Mouse (Mus musculus): Measurements from ENCODE around the gene Cenpt. TPM values are rescaled to one million over a fixed set of nuclear protein-coding genes. Genes with fewer than 3 reads are reported as not detected.

The Cenpt gene
- 34.7 and 37.2 TPM in 2 replicates for polyA plus RNA-seq (2014; fragmentation: Nextera tagmentation; extraction: Ambion mirVana)

DNA sequence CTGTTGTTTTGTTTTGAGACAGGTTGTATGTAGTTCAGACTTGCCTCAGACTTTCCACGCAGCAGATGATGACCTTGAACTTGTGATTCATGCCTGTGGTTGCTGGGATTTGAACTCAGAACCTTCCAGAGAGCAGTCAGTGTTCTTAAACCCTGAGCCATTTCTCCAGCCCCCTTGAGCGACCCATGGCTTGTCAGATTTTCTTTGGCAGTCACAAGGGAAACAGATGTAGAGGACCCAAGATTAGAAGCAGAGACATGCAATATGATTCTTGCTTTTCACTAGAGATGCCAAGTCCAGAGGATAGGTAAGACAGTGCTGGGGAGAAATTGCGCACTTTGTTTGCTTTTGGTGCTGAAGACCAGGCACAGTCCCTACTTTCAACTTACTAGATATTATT lies at the start of gene Cenpt:
Cenpt (minus strand) TSS at position 101 of the 400 bp plus-strand sequence.
- Histone ChIP-seq H3K4me2 (ENCODE audit: low read length) (no peak within 1 kb of the TSS), H3K36me3 (ENCODE audit: control insufficient read depth, insufficient read depth, low read length) (peaks cover 25% of the 10 kb centered on the region), H3K9me3 (ENCODE audit: control insufficient read depth, low read length) (no peaks in the 10 kb centered on the region), H3K4me3 (ENCODE audit: control insufficient read depth in 1 of 2, insufficient read depth in 1 of 2, low read depth in 1 of 2, low read length in 2 of 2) (no peak within 1 kb of the TSS), H3K9ac (ENCODE audit: low read length) (no peak within 1 kb of the TSS), H3K4me1 (ENCODE audit: control insufficient read depth in 2 of 2, insufficient read depth in 2 of 2, low read length in 2 of 2) (peaks cover 15 to 27% of the 10 kb centered on the region in 2 experiments), H3K27ac (replicated peaks in 1 of 2; ENCODE audit: control insufficient read depth in 1 of 2, insufficient read depth in 1 of 2, low read depth in 2 of 2, low read length in 2 of 2) (no peak within 1 kb of the TSS; a peak in 1 of 4 replicates), H3K27me3 (ENCODE audit: control insufficient read depth, insufficient read depth, low read length) (no peaks in the 10 kb centered on the region)
- no peak for ATAC-seq (ENCODE audit: insufficient number of reproducible peaks, insufficient read depth, low FRiP score, low read depth)
- WGBS, result 88% methylated on average over 3 of the region's 3 CpGs

DNA sequence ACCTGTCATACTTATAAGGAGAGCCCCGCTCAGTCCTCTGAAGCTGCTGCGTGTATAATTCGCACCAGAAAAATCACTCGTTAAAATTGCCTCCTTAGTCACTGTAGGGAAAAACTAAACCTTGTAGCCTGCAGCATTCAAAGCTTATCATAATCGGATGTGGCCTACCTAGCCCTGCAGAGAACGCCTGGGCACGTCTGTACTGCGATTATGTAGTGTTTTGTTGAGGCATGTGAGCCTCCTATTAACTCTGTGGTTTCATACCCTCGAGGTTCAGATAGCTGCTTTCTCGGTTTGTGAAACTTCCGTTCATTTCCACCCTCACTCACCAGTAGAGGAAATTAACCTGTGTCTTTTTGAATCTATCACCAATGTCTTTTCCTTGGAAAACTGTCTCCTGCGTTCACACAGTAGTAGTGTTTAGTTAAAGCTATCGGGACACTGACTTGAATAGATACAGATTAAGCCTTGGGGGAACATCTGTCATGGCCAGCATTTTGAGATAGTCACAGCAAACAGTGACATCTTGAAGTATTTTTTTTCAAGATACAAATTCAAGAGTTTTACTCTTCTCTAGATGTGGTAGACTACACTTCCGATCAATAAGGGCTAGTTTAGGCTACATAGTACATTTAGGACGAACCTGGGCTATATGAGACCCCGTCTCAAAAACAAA lies 48.0 kb upstream of the Cenpt start:
- ATAC-seq (ENCODE audit: insufficient number of reproducible peaks, insufficient read depth, low FRiP score, low read depth), result no peak
- H3K4me1 ChIP-seq (ENCODE audit: control insufficient read depth in 2 of 2, insufficient read depth in 2 of 2, low read length in 2 of 2), result peaks cover 2 to 8% of the 10 kb centered on the region in 2 experiments; a peak in 1 of 4 replicates
- peak overlapping the region; percentile 75 for H3K4me2 ChIP-seq (ENCODE audit: low read length)
- H3K27ac ChIP-seq (replicated peaks in 1 of 2; ENCODE audit: control insufficient read depth in 1 of 2, insufficient read depth in 1 of 2, low read depth in 2 of 2, low read length in 2 of 2), result peak overlapping the region; percentile 72 to 92
- peaks cover 5% of the 10 kb centered on the region; the same call in 1 of the 2 replicates for H3K36me3 ChIP-seq (ENCODE audit: control insufficient read depth, insufficient read depth, low read length)
- H3K27me3 ChIP-seq (ENCODE audit: control insufficient read depth, insufficient read depth, low read length), result no peaks in the 10 kb centered on the region
- peak overlapping the region; percentile 98 for H3K9ac ChIP-seq (ENCODE audit: low read length)
- H3K4me3 ChIP-seq (ENCODE audit: control insufficient read depth in 1 of 2, insufficient read depth in 1 of 2, low read depth in 1 of 2, low read length in 2 of 2), result peak overlapping the region; percentile 70 to 93
- no peaks in the 10 kb centered on the region for H3K9me3 ChIP-seq (ENCODE audit: control insufficient read depth, low read length)
- 30% methylated on average over 16 of the region's 16 CpGs for WGBS

DNA sequence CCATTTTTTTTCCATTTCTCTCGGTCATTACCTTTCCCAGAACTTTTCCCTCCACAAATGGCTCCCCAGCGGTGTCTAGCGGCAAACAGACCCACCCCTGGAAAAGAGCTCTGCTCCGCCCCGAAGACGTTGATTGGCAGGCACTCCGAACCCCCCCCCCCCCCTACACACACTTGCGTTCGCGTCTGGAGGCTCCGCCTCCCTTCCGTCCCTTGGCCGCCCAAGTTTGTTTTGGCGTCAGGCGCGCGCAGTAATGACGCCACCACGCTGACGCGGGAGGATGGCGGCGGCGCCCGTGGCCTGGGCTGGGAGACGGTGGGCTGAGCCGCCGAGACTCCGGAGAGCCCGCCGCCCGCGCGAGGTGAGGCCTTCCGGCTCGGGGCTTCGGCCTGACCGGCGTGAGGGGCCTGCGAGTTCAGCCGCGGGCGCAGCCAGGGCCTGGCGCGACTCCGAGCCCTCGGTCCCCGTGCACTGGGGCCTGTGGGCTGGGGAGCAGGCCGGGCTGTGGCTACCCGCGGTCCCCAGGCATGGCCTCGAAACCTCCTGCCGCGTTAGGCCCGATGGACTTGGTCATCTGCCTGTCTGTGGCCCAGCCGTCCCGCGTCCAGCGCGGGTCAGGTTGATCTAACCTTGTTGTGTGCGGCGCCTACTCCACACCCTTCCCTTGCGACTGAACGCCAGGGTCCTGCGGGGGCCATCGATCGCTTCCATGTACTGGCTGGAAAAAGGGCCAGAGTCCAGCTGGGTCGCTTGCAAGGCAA lies 47.3 kb upstream of the Cenpt start, which contains the start of gene Pskh1:
Pskh1 (plus strand) TSS at position 262 of the 761 bp plus-strand sequence.
- peaks cover 2% of the 10 kb centered on the region; the same call in 1 of the 2 replicates for H3K36me3 ChIP-seq (ENCODE audit: control insufficient read depth, insufficient read depth, low read length)
- peak within 1 kb of the TSS; percentile 98 for H3K9ac ChIP-seq (ENCODE audit: low read length)
- H3K27ac ChIP-seq (replicated peaks in 1 of 2; ENCODE audit: control insufficient read depth in 1 of 2, insufficient read depth in 1 of 2, low read depth in 2 of 2, low read length in 2 of 2), result peak within 1 kb of the TSS; percentile 72 to 92
- no peaks in the 10 kb centered on the region for H3K9me3 ChIP-seq (ENCODE audit: control insufficient read depth, low read length)
- ATAC-seq (ENCODE audit: insufficient number of reproducible peaks, insufficient read depth, low FRiP score, low read depth), result peak; percentile 93
- under 1% methylated on average over 64 of the region's 68 CpGs for WGBS
- no peaks in the 10 kb centered on the region for H3K27me3 ChIP-seq (ENCODE audit: control insufficient read depth, insufficient read depth, low read length)
- H3K4me2 ChIP-seq (ENCODE audit: low read length), result peak within 1 kb of the TSS; percentile 75
- H3K4me1 ChIP-seq (ENCODE audit: control insufficient read depth in 2 of 2, insufficient read depth in 2 of 2, low read length in 2 of 2), result peaks cover 2 to 8% of the 10 kb centered on the region in 2 experiments; a peak in 1 of 4 replicates
- H3K4me3 ChIP-seq (ENCODE audit: control insufficient read depth in 1 of 2, insufficient read depth in 1 of 2, low read depth in 1 of 2, low read length in 2 of 2), result peak within 1 kb of the TSS; percentile 70 to 93

DNA sequence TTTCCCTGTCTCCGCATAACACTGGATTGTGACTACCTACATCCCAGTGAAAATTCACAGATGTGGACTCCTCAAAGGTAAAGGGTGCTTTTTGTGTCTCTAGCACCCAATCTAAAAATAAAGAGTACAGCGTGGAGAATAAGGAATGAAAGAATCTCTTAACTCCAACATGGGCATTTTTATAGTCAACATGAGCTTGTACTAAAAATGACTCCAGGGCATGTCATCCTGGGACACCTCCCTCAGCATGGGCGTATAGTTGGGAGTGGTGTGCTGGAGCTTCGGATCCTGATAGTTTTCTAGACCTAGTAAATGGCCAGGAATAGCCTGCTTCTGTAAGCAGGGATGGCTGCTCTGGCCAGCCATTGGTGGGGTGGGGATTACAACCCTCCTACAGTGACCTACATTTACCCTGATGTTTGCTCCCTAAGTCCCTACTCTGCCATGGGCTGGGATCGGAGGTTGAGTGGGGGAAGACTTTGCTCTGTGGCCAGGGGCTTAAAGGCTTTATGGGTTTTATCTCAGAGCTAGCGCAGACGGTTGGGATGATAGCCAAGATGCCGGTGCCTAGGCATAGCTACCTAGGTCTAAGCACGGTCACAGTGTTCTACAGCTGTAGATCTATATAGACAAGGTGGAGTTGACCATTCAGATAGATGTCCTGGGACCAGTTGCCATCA lies 44.9 kb upstream of the Cenpt start:
- H3K36me3 ChIP-seq (ENCODE audit: control insufficient read depth, insufficient read depth, low read length), result peaks cover 12% of the 10 kb centered on the region; the same call in 1 of the 2 replicates
- no peak overlapping the region for H3K27ac ChIP-seq (replicated peaks in 1 of 2; ENCODE audit: control insufficient read depth in 1 of 2, insufficient read depth in 1 of 2, low read depth in 2 of 2, low read length in 2 of 2)
- H3K4me3 ChIP-seq (ENCODE audit: control insufficient read depth in 1 of 2, insufficient read depth in 1 of 2, low read depth in 1 of 2, low read length in 2 of 2), result no peak overlapping the region
- H3K27me3 ChIP-seq (ENCODE audit: control insufficient read depth, insufficient read depth, low read length), result no peaks in the 10 kb centered on the region
- H3K9me3 ChIP-seq (ENCODE audit: control insufficient read depth, low read length), result no peaks in the 10 kb centered on the region
- 65% methylated on average over 9 of the region's 9 CpGs for whole genome bisulfite sequencing
- H3K4me2 ChIP-seq (ENCODE audit: low read length), result no peak overlapping the region
- no peak for ATAC-seq (ENCODE audit: insufficient number of reproducible peaks, insufficient read depth, low FRiP score, low read depth)
- no peak overlapping the region for H3K9ac ChIP-seq (ENCODE audit: low read length)
- H3K4me1 ChIP-seq (ENCODE audit: control insufficient read depth in 2 of 2, insufficient read depth in 2 of 2, low read length in 2 of 2), result peaks cover 5 to 14% of the 10 kb centered on the region in 2 experiments; a peak in 2 of 4 replicates

DNA sequence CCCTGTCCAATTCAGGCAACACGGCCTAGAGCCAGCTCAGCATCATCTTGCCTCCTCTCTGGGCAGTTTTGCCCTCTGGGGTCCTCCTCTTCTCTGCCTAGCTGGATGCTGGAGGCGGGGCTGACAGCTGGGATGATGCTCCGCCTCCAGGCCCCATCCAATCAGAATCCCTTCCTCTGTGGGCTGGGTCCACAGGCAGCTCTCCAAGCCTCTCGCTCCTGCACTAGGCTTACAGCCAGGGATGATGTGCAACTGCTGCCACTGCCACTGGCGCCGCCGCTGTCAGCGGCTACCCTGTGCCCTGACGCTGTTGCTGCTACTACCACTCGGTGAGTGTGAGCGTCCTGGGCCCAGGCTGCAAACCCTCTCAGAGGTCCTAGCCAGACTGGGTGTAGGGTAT lies 40.3 kb upstream of the Cenpt start, which contains the start of gene Nrn1l:
Nrn1l (plus strand) TSS at position 229 of the 400 bp plus-strand sequence.
- Histone ChIP-seq H3K9ac (ENCODE audit: low read length) (peak within 1 kb of the TSS; percentile 21; the same call in 1 of the 2 replicates), H3K4me3 (ENCODE audit: control insufficient read depth in 1 of 2, insufficient read depth in 1 of 2, low read depth in 1 of 2, low read length in 2 of 2) (no peak within 1 kb of the TSS), H3K36me3 (ENCODE audit: control insufficient read depth, insufficient read depth, low read length) (peaks cover 58% of the 10 kb centered on the region), H3K27me3 (ENCODE audit: control insufficient read depth, insufficient read depth, low read length) (no peaks in the 10 kb centered on the region), H3K27ac (replicated peaks in 1 of 2; ENCODE audit: control insufficient read depth in 1 of 2, insufficient read depth in 1 of 2, low read depth in 2 of 2, low read length in 2 of 2) (0 out of 4 replicates have a peak within 1 kb of the TSS, but pooled peaks of 1 of the 2 experiments have one; percentile 28), H3K4me1 (ENCODE audit: control insufficient read depth in 2 of 2, insufficient read depth in 2 of 2, low read length in 2 of 2) (peaks cover 4 to 6% of the 10 kb centered on the region in 2 experiments; a peak in 2 of 4 replicates), H3K4me2 (ENCODE audit: low read length) (no peak within 1 kb of the TSS), H3K9me3 (ENCODE audit: control insufficient read depth, low read length) (no peaks in the 10 kb centered on the region)
- 9% methylated on average over 11 of the region's 11 CpGs for WGBS
- peak; percentile 81 for ATAC-seq (ENCODE audit: insufficient number of reproducible peaks, insufficient read depth, low FRiP score, low read depth)

DNA sequence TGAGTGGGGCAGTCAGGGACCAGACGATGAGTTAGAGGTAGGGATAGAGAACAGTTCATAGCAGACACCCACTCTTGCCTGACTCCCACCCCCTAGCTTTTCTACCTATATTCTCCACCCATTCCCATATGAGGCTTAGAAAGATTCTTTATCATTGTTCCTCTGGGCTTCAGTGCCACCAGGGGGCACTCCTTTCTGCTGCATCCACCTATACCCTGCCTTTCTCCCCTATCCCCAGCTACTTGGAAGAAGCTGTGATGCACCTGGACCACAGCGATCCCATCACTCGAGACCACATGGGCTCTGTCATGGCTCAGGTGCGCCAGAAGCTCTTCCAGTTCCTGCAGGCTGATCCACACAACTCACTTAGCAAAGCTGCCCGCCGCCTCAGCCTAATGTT lies 39.4 kb upstream of the Cenpt start:
- Histone ChIP-seq H3K4me1 (ENCODE audit: control insufficient read depth in 2 of 2, insufficient read depth in 2 of 2, low read length in 2 of 2) (peaks cover 4 to 6% of the 10 kb centered on the region in 2 experiments; a peak in 2 of 4 replicates), H3K9ac (ENCODE audit: low read length) (no peak overlapping the region), H3K36me3 (ENCODE audit: control insufficient read depth, insufficient read depth, low read length) (peaks cover 67% of the 10 kb centered on the region), H3K4me3 (ENCODE audit: control insufficient read depth in 1 of 2, insufficient read depth in 1 of 2, low read depth in 1 of 2, low read length in 2 of 2) (no peak overlapping the region), H3K9me3 (ENCODE audit: control insufficient read depth, low read length) (no peaks in the 10 kb centered on the region), H3K4me2 (ENCODE audit: low read length) (no peak overlapping the region), H3K27me3 (ENCODE audit: control insufficient read depth, insufficient read depth, low read length) (no peaks in the 10 kb centered on the region), H3K27ac (replicated peaks in 1 of 2; ENCODE audit: control insufficient read depth in 1 of 2, insufficient read depth in 1 of 2, low read depth in 2 of 2, low read length in 2 of 2) (no peak overlapping the region)
- ATAC-seq (ENCODE audit: insufficient number of reproducible peaks, insufficient read depth, low FRiP score, low read depth), result no peak
- WGBS, result 83% methylated on average over 6 of the region's 6 CpGs

DNA sequence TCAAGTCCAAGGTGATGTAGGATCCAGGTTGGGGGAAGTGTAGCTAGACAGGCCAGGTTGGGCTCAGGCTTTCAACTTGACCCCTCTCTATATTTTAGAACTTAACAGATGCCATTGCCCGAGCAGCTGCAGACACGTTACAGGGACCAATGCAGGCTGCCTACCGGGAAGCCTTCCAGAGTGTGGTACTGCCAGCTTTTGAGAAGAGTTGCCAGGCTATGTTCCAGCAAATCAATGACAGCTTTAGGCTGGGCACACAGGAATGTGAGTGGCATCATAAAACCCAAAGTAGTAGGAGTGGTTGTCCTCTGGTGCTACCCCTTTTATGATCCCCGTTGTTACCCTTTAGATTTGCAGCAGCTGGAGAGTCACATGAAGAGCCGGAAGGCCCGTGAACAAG lies 37.8 kb upstream of the Cenpt start:
- Histone ChIP-seq H3K27me3 (ENCODE audit: control insufficient read depth, insufficient read depth, low read length) (no peaks in the 10 kb centered on the region), H3K9ac (ENCODE audit: low read length) (no peak overlapping the region), H3K36me3 (ENCODE audit: control insufficient read depth, insufficient read depth, low read length) (peaks cover 82% of the 10 kb centered on the region), H3K4me3 (ENCODE audit: control insufficient read depth in 1 of 2, insufficient read depth in 1 of 2, low read depth in 1 of 2, low read length in 2 of 2) (no peak overlapping the region), H3K27ac (replicated peaks in 1 of 2; ENCODE audit: control insufficient read depth in 1 of 2, insufficient read depth in 1 of 2, low read depth in 2 of 2, low read length in 2 of 2) (no peak overlapping the region), H3K4me2 (ENCODE audit: low read length) (no peak overlapping the region), H3K9me3 (ENCODE audit: control insufficient read depth, low read length) (no peaks in the 10 kb centered on the region), H3K4me1 (ENCODE audit: control insufficient read depth in 2 of 2, insufficient read depth in 2 of 2, low read length in 2 of 2) (peaks cover 4 to 6% of the 10 kb centered on the region in 2 experiments; a peak in 2 of 4 replicates)
- ATAC-seq (ENCODE audit: insufficient number of reproducible peaks, insufficient read depth, low FRiP score, low read depth), result no peak
- WGBS, result 95% methylated on average over 6 of the region's 6 CpGs

All from heart, embryonic 14.5 days (tissue).